Mouse (Mus musculus) megakaryocyte-erythroid progenitor cell, adult 5-6 weeks (primary cell): ENCODE results near the gene Phb2. TPM values are rescaled to one million over a fixed set of nuclear protein-coding genes. Genes with fewer than 3 reads are reported as not detected.
A peak's percentile ranks its signal among the peaks of the same experiment; 100 is the strongest.

Experiments used
- ATAC-seq: replicated peaks from 2 replicates; pipeline ENCODE4 v1.8.0; 2016; ENCODE audit warnings: mild to moderate bottlenecking, inconsistent platforms; ENCODE audit not compliant: severe bottlenecking, poor library complexity, low FRiP score, low TSS enrichment
- total RNA-seq, 2 experiments: library from RNA; stranded (forward) in 1 of 2; stranded (reverse) in 1 of 2; fragments of 200-1000, 215-1000 nt in 1 of 2; fragments of >200 nt in 1 of 2; fragmentation: Nextera tagmentation in 1 of 2; gene quantifications; 2 replicates each; pipeline ENCODE4 v1.2.3; 2014 to 2017

Phb2 gene
- total RNA-seq, 2 experiments from 2014 or later = 537 to 558 TPM

GRCm38 (mm10) chr6:124717968-124718367 lies 5.8 kb downstream of the Phb2 start:
- ATAC-seq = no peak

- ATAC-seq = no peak
These were observed 6.6 kb downstream of the Phb2 start for GRCm38 (mm10) chr6:124718703-124719102.

GRCm38 (mm10) chr6:124719354-124719978 lies 7.3 kb downstream of the Phb2 start:
- peak; percentile 60 for ATAC-seq

GRCm38 (mm10) chr6:124720904-124721303 lies 8.8 kb downstream of the Phb2 start:
- ATAC-seq = no peak

- ATAC-seq = no peak
These were observed 10.8 kb downstream of the Phb2 start for GRCm38 (mm10) chr6:124722876-124723473.

GRCm38 (mm10) chr6:124723541-124723940 lies 11.4 kb downstream of the Phb2 start:
- no peak for ATAC-seq

- peak; percentile 9 for ATAC-seq
These were observed 12.3 kb downstream of the Phb2 start for GRCm38 (mm10) chr6:124724472-124724871.

- no peak for ATAC-seq
These were observed 16.5 kb downstream of the Phb2 start for GRCm38 (mm10) chr6:124728621-124729020.

- ATAC-seq = no peak
These were observed 17.9 kb downstream of the Phb2 start for GRCm38 (mm10) chr6:124729850-124730705.

- no peak for ATAC-seq
These were observed 18.9 kb downstream of the Phb2 start for GRCm38 (mm10) chr6:124731038-124731437.

GRCm38 (mm10) chr6:124732476-124733370 lies 20.6 kb downstream of the Phb2 start:
- ATAC-seq = peak; percentile 83

- ATAC-seq = no peak
These were observed 22.3 kb downstream of the Phb2 start for GRCm38 (mm10) chr6:124734417-124734816.

GRCm38 (mm10) chr6:124737040-124737439 lies 24.9 kb downstream of the Phb2 start:
- no peak for ATAC-seq

GRCm38 (mm10) chr6:124738511-124739023 lies 26.4 kb downstream of the Phb2 start, which contains the start of gene Ptpn6:
Gene Ptpn6, minus strand, starts transcription at chr6:124738714.
- ATAC-seq = no peak

- no peak for ATAC-seq
These were observed 27.2 kb downstream of the Phb2 start for GRCm38 (mm10) chr6:124739231-124739796.

- peak; percentile 8 for ATAC-seq
These were observed 28.2 kb downstream of the Phb2 start for GRCm38 (mm10) chr6:124740211-124740887.

GRCm38 (mm10) chr6:124740888-124741761 lies 29.0 kb downstream of the Phb2 start, which contains the start of gene Grcc10:
Gene Grcc10, minus strand, starts transcription at chr6:124741374.
- ATAC-seq = peak; percentile 79
